15 mouse cellular contexts compared by ENCODE assay signal in the genomic region with DNA sequence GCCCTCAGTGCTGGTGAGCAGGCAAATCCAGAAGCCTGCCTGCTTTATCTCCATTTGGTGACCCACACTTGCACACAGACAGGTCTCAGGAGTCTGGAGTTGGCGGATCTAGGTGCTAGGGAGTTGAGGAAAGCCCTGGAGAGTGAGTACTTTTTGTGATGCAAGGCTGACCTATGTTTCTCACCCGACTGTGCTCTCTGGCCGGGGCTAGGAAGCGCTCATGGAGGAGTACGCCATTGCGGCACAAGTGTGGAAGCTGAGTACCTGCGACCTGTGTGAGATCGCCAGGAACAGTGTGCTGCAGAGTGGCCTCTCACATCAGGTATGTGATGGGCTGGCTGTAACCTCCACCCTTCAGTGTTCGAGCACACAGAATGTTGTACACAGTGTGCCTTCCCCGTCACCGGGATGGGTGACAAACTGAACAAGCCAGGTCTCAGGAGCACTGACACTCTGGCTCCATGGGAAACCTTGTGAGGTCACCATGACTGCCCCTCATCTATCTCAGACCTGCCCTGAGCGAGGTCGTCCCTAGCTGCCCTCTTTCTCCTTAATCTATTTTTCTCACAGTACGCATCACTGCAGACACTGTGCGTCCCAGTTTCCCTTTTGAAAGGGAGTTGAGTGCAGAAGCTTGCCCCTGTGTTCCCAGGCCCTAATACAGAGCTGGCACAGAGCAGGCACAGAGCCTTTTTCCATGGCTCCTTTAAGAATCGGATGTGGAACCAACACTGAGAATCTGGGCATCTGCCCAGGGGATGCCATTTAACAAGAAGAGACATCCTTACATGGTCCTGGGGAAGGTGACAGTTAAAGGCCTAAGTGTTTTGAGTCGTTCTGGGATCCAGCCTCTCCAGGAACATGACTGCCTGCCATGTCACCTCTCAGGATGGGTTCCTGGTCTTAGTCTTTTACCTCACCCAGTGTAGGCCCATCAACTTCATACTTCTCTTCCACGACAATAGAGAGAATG. TPM values are rescaled to one million over a fixed set of nuclear protein-coding genes. Genes with fewer than 3 reads are reported as not detected.
DNase-seq lines count a peak whose midpoint lies in the region; ATAC-seq and TF ChIP-seq lines count a peak whose summit lies in the region.
"Had no signal": no experiment of that assay in that cellular context is flagged by ENCODE, and none has a peak within 500 bp of the region (broad histone marks: within the 10 kb centered on the region; RNA-seq: fewer than 3 reads in every experiment).

No protein-coding gene starts in this region.

- H3K4me2 ChIP-seq in forebrain, embryonic 13.5 days = no peak overlapping the region
- no peak overlapping the region for H3K4me2 ChIP-seq in forebrain, embryonic 12.5 days
- H3K4me2 ChIP-seq in hindbrain, embryonic 16.5 days (ENCODE audit: low read length) = no peak overlapping the region
- H3K4me2 ChIP-seq in hindbrain, embryonic 12.5 days (replicated peaks) = no peak overlapping the region
- no peak overlapping the region for H3K4me2 ChIP-seq in lung, postnatal 0 days (replicated peaks; ENCODE audit: low read depth, low read length)
- H3K4me2 ChIP-seq in stomach, postnatal 0 days (replicated peaks; ENCODE audit: low read depth) = no peak overlapping the region
- no peak overlapping the region for H3K4me2 ChIP-seq in midbrain, embryonic 16.5 days (ENCODE audit: low read length)
- H3K4me2 ChIP-seq: heart, embryonic 11.5 days; neural tube, embryonic 13.5 days; stomach, embryonic 15.5 days had no signal

- H3K36me3 ChIP-seq in forebrain, embryonic 13.5 days (ENCODE audit: poor library complexity, severe bottlenecking) = peaks cover 6% of the 10 kb centered on the region; the same call in 1 of the 2 replicates
- H3K36me3 ChIP-seq in forebrain, embryonic 12.5 days (replicated peaks) = 0 out of 2 replicates have a peak, but pooled peaks cover 6% of the 10 kb centered on the region
- H3K36me3 ChIP-seq in hindbrain, embryonic 16.5 days (ENCODE audit: control insufficient read depth, insufficient read depth, low read length) = 0 out of 2 replicates have a peak, but pooled peaks cover 2% of the 10 kb centered on the region
- 0 out of 2 replicates have a peak, but pooled peaks cover 6% of the 10 kb centered on the region for H3K36me3 ChIP-seq in hindbrain, embryonic 12.5 days
- H3K36me3 ChIP-seq in lung, postnatal 0 days (ENCODE audit: insufficient read depth, low read length) = 0 out of 2 replicates have a peak, but pooled peaks cover 5% of the 10 kb centered on the region
- H3K36me3 ChIP-seq in stomach, postnatal 0 days (ENCODE audit: control insufficient read depth, insufficient read depth, low read length) = no peaks in the 10 kb centered on the region
- H3K36me3 ChIP-seq in midbrain, embryonic 16.5 days (ENCODE audit: control insufficient read depth, insufficient read depth, low read length) = peaks cover 3% of the 10 kb centered on the region; the same call in 1 of the 2 replicates
- H3K36me3 ChIP-seq: stomach, embryonic 15.5 days had no signal

- peak overlapping the region; percentile 23; the same call in 1 of the 2 replicates for H3K9ac ChIP-seq in forebrain, embryonic 13.5 days
- no peak overlapping the region for H3K9ac ChIP-seq in forebrain, embryonic 12.5 days
- peak overlapping the region; percentile 19; the same call in 1 of the 2 replicates for H3K9ac ChIP-seq in hindbrain, embryonic 16.5 days (ENCODE audit: low read depth, low read length)
- H3K9ac ChIP-seq in hindbrain, embryonic 12.5 days = no peak overlapping the region
- no peak overlapping the region for H3K9ac ChIP-seq in lung, postnatal 0 days (replicated peaks; ENCODE audit: low read depth)
- no peak overlapping the region for H3K9ac ChIP-seq in stomach, postnatal 0 days (ENCODE audit: low read length)
- H3K9ac ChIP-seq in midbrain, embryonic 16.5 days (ENCODE audit: low read depth, low read length) = no peak overlapping the region
- H3K9ac ChIP-seq: neural tube, embryonic 13.5 days; stomach, embryonic 15.5 days had no signal

- no peak for DNase-seq in lung, postnatal 0 days (ENCODE audit: low spot score)
- DNase-seq in lung, adult 2 months = no peak
- DNase-seq in stomach, postnatal 0 days (ENCODE audit: low spot score) = no peak
- DNase-seq: cerebellum, postnatal 36 days; kidney, adult 9 months; spleen, adult 18-20 months had no signal

- no peak for TF ChIP-seq EP300 in lung, postnatal 0 days (IDR thresholded peaks at IDR 0.05)
- no peak for TF ChIP-seq EP300 in stomach, postnatal 0 days (optimal IDR thresholded peaks at IDR 0.05)

- no peaks in the 10 kb centered on the region for H3K4me1 ChIP-seq in forebrain, embryonic 13.5 days
- H3K4me1 ChIP-seq in forebrain, embryonic 12.5 days = no peaks in the 10 kb centered on the region
- H3K4me1 ChIP-seq in hindbrain, embryonic 16.5 days (ENCODE audit: control insufficient read depth, insufficient read depth, low read depth, low read length) = no peaks in the 10 kb centered on the region
- peaks cover 3% of the 10 kb centered on the region; the same call in 1 of the 2 replicates for H3K4me1 ChIP-seq in hindbrain, embryonic 12.5 days
- H3K4me1 ChIP-seq in lung, postnatal 0 days (ENCODE audit: insufficient read depth, low read depth, low read length) = no peaks in the 10 kb centered on the region
- peaks cover 9% of the 10 kb centered on the region for H3K4me1 ChIP-seq in lung, adult 2 months (ENCODE audit: control insufficient read depth, insufficient read depth, low read length)
- H3K4me1 ChIP-seq in stomach, postnatal 0 days (replicated peaks; ENCODE audit: control insufficient read depth, insufficient read depth) = no peaks in the 10 kb centered on the region
- no peaks in the 10 kb centered on the region for H3K4me1 ChIP-seq in midbrain, embryonic 16.5 days (ENCODE audit: control insufficient read depth, insufficient read depth, low read length)
- H3K4me1 ChIP-seq: neural tube, embryonic 13.5 days had no signal

- H3K9me3 ChIP-seq in forebrain, embryonic 13.5 days (replicated peaks) = no peaks in the 10 kb centered on the region
- no peaks in the 10 kb centered on the region for H3K9me3 ChIP-seq in forebrain, embryonic 12.5 days
- H3K9me3 ChIP-seq in hindbrain, embryonic 16.5 days (ENCODE audit: control insufficient read depth, low read length) = no peaks in the 10 kb centered on the region
- H3K9me3 ChIP-seq in hindbrain, embryonic 12.5 days (replicated peaks) = no peaks in the 10 kb centered on the region
- H3K9me3 ChIP-seq in lung, postnatal 0 days (ENCODE audit: low read length) = no peaks in the 10 kb centered on the region
- H3K9me3 ChIP-seq in stomach, postnatal 0 days (ENCODE audit: control insufficient read depth, low read length) = no peaks in the 10 kb centered on the region
- H3K9me3 ChIP-seq in midbrain, embryonic 16.5 days (replicated peaks; ENCODE audit: control insufficient read depth, low read length, poor library complexity, severe bottlenecking) = no peaks in the 10 kb centered on the region
- H3K9me3 ChIP-seq: neural tube, embryonic 13.5 days; stomach, embryonic 15.5 days had no signal

- H3K27ac ChIP-seq in forebrain, embryonic 13.5 days = no peak overlapping the region
- no peak overlapping the region for H3K27ac ChIP-seq in forebrain, embryonic 12.5 days
- H3K27ac ChIP-seq in hindbrain, embryonic 16.5 days (ENCODE audit: low read depth, low read length) = no peak overlapping the region
- no peak overlapping the region for H3K27ac ChIP-seq in hindbrain, embryonic 12.5 days
- no peak overlapping the region for H3K27ac ChIP-seq in lung, postnatal 0 days (ENCODE audit: low read length)
- peak overlapping the region; percentile 24; the same call in 1 of the 2 replicates for H3K27ac ChIP-seq in stomach, postnatal 0 days (replicated peaks)
- no peak overlapping the region; the same call in 1 of the 2 replicates for H3K27ac ChIP-seq in midbrain, embryonic 16.5 days (ENCODE audit: low read length)
- H3K27ac ChIP-seq: neural tube, embryonic 13.5 days; stomach, embryonic 15.5 days had no signal

- no peak for ATAC-seq in forebrain, embryonic 13.5 days
- no peak for ATAC-seq in forebrain, embryonic 12.5 days (ENCODE audit: low FRiP score)
- ATAC-seq in hindbrain, embryonic 16.5 days = peak; percentile 46
- ATAC-seq in hindbrain, embryonic 12.5 days (ENCODE audit: low FRiP score) = no peak
- peak; percentile 25 for ATAC-seq in lung, postnatal 0 days
- peak; percentile 18; the same call in 1 of the 2 replicates for ATAC-seq in stomach, postnatal 0 days (ENCODE audit: low FRiP score, low TSS enrichment)
- ATAC-seq in midbrain, embryonic 16.5 days = no peak
- ATAC-seq: forebrain, embryonic 14.5 days had no signal

- H3K27me3 ChIP-seq in forebrain, embryonic 13.5 days = no peaks in the 10 kb centered on the region
- H3K27me3 ChIP-seq in forebrain, embryonic 12.5 days = no peaks in the 10 kb centered on the region
- H3K27me3 ChIP-seq in hindbrain, embryonic 16.5 days (replicated peaks; ENCODE audit: control insufficient read depth, insufficient read depth, low read length) = no peaks in the 10 kb centered on the region
- no peaks in the 10 kb centered on the region for H3K27me3 ChIP-seq in hindbrain, embryonic 12.5 days
- no peaks in the 10 kb centered on the region for H3K27me3 ChIP-seq in lung, postnatal 0 days (replicated peaks; ENCODE audit: insufficient read depth, low read length)
- H3K27me3 ChIP-seq in stomach, postnatal 0 days (ENCODE audit: control insufficient read depth, insufficient read depth, low read length) = no peaks in the 10 kb centered on the region
- no peaks in the 10 kb centered on the region for H3K27me3 ChIP-seq in midbrain, embryonic 16.5 days (ENCODE audit: control insufficient read depth, insufficient read depth, low read depth, low read length)
- H3K27me3 ChIP-seq: neural tube, embryonic 13.5 days; stomach, embryonic 15.5 days had no signal

- TF ChIP-seq POLR2A in lung, adult 2 months (IDR thresholded peaks at IDR 0.05; ENCODE audit: borderline replicate concordance, extremely low read depth, low read depth, low read length) = no peak

- TF ChIP-seq CTCF in lung, postnatal 0 days (IDR thresholded peaks at IDR 0.05) = no peak
- no peak for TF ChIP-seq CTCF in lung, adult 2 months (IDR thresholded peaks at IDR 0.05; ENCODE audit: insufficient read depth, low read length)
- TF ChIP-seq CTCF in stomach, postnatal 0 days (IDR thresholded peaks at IDR 0.05; ENCODE audit: low read depth) = no peak

- 89% methylated on average over 18 of the region's 18 CpGs for WGBS in forebrain, embryonic 13.5 days
- 84% methylated on average over 18 of the region's 18 CpGs for WGBS in forebrain, embryonic 12.5 days
- 80% methylated on average over 18 of the region's 18 CpGs for WGBS in hindbrain, embryonic 16.5 days
- WGBS in hindbrain, embryonic 12.5 days = 81% methylated on average over 18 of the region's 18 CpGs
- 79% methylated on average over 18 of the region's 18 CpGs for WGBS in lung, postnatal 0 days
- 85% methylated on average over 18 of the region's 18 CpGs for WGBS in lung, adult 2 months
- WGBS in stomach, postnatal 0 days = 83% methylated on average over 18 of the region's 18 CpGs
- WGBS in midbrain, embryonic 16.5 days = 84% methylated on average over 18 of the region's 18 CpGs

- no peak overlapping the region for H3K4me3 ChIP-seq in forebrain, embryonic 13.5 days
- H3K4me3 ChIP-seq in forebrain, embryonic 12.5 days (replicated peaks) = no peak overlapping the region
- H3K4me3 ChIP-seq in hindbrain, embryonic 16.5 days (ENCODE audit: low read length) = no peak overlapping the region
- no peak overlapping the region for H3K4me3 ChIP-seq in hindbrain, embryonic 12.5 days
- H3K4me3 ChIP-seq in lung, postnatal 0 days (ENCODE audit: low read depth, low read length) = no peak overlapping the region
- H3K4me3 ChIP-seq in lung, adult 2 months (replicated peaks; ENCODE audit: extremely low read depth, low read depth, low read length) = no peak overlapping the region
- H3K4me3 ChIP-seq in stomach, postnatal 0 days (ENCODE audit: low read depth, low read length) = no peak overlapping the region
- no peak overlapping the region for H3K4me3 ChIP-seq in midbrain, embryonic 16.5 days (ENCODE audit: low read depth, low read length)
- H3K4me3 ChIP-seq: neural tube, embryonic 13.5 days; stomach, embryonic 15.5 days had no signal

RNA-seq across cellular contexts. Expression of a gene that starts 34.4 kb away (rescaled TPM):
- polyA plus RNA-seq in forebrain, embryonic 13.5 days (2015; fragmentation: Nextera tagmentation; extraction: Ambion mirVana) = 28.8 TPM in 2 replicates
- polyA plus RNA-seq in forebrain, embryonic 12.5 days (2016; fragmentation: Nextera tagmentation; extraction: Ambion mirVana) = 25.8 and 29.1 TPM in 2 replicates
- polyA plus RNA-seq in hindbrain, embryonic 16.5 days (2015; fragmentation: Nextera tagmentation; extraction: Ambion mirVana) = 39.6 and 48.9 TPM in 2 replicates
- 25.7 and 27.7 TPM in 2 replicates for polyA plus RNA-seq in hindbrain, embryonic 12.5 days (2016; fragmentation: Nextera tagmentation; extraction: Ambion mirVana)
- polyA plus RNA-seq in lung, postnatal 0 days (2015; fragmentation: Nextera tagmentation; extraction: Ambion mirVana) = 31.6 and 33.8 TPM in 2 replicates
- 36.3 and 53.1 TPM in 2 replicates for polyA plus RNA-seq in lung, adult 2 months (2012; rRNA removed)
- 24.0 and 25.1 TPM in 2 replicates for polyA plus RNA-seq in stomach, postnatal 0 days (2015; fragmentation: Nextera tagmentation; extraction: Ambion mirVana)
- polyA plus RNA-seq in midbrain, embryonic 16.5 days (2015; fragmentation: Nextera tagmentation; extraction: Ambion mirVana) = 35.1 and 39.7 TPM in 2 replicates

RNA-seq across cellular contexts. Expression of a gene that starts 41.9 kb away (rescaled TPM):
- polyA plus RNA-seq in forebrain, embryonic 13.5 days (2015; fragmentation: Nextera tagmentation; extraction: Ambion mirVana) = 1.5 TPM in 2 replicates
- 0.94 and 1.2 TPM in 2 replicates for polyA plus RNA-seq in forebrain, embryonic 12.5 days (2016; fragmentation: Nextera tagmentation; extraction: Ambion mirVana)
- polyA plus RNA-seq in hindbrain, embryonic 16.5 days (2015; fragmentation: Nextera tagmentation; extraction: Ambion mirVana) = 14.3 and 14.9 TPM in 2 replicates
- 4.0 TPM in 2 replicates for polyA plus RNA-seq in hindbrain, embryonic 12.5 days (2016; fragmentation: Nextera tagmentation; extraction: Ambion mirVana)
- polyA plus RNA-seq in lung, postnatal 0 days (2015; fragmentation: Nextera tagmentation; extraction: Ambion mirVana) = 5.0 and 5.2 TPM in 2 replicates
- polyA plus RNA-seq in lung, adult 2 months (2012; rRNA removed) = 21.8 and 23.5 TPM in 2 replicates
- 4.7 and 5.2 TPM in 2 replicates for polyA plus RNA-seq in stomach, postnatal 0 days (2015; fragmentation: Nextera tagmentation; extraction: Ambion mirVana)
- 10.3 and 13.9 TPM in 2 replicates for polyA plus RNA-seq in midbrain, embryonic 16.5 days (2015; fragmentation: Nextera tagmentation; extraction: Ambion mirVana)

RNA-seq across cellular contexts. Expression of a gene that starts 53.2 kb away (rescaled TPM):
- polyA plus RNA-seq in forebrain, embryonic 13.5 days (2015; fragmentation: Nextera tagmentation; extraction: Ambion mirVana) = 2.5 and 2.9 TPM in 2 replicates
- 3.0 and 3.3 TPM in 2 replicates for polyA plus RNA-seq in forebrain, embryonic 12.5 days (2016; fragmentation: Nextera tagmentation; extraction: Ambion mirVana)
- polyA plus RNA-seq in hindbrain, embryonic 16.5 days (2015; fragmentation: Nextera tagmentation; extraction: Ambion mirVana) = 5.6 and 6.6 TPM in 2 replicates
- 4.7 and 5.3 TPM in 2 replicates for polyA plus RNA-seq in hindbrain, embryonic 12.5 days (2016; fragmentation: Nextera tagmentation; extraction: Ambion mirVana)
- polyA plus RNA-seq in lung, postnatal 0 days (2015; fragmentation: Nextera tagmentation; extraction: Ambion mirVana) = 226 and 360 TPM in 2 replicates
- polyA plus RNA-seq in lung, adult 2 months (2012; rRNA removed) = 82.0 and 157 TPM in 2 replicates
- 9.2 and 11.5 TPM in 2 replicates for polyA plus RNA-seq in stomach, postnatal 0 days (2015; fragmentation: Nextera tagmentation; extraction: Ambion mirVana)
- polyA plus RNA-seq in midbrain, embryonic 16.5 days (2015; fragmentation: Nextera tagmentation; extraction: Ambion mirVana) = 4.0 and 5.0 TPM in 2 replicates

Comparison
In these comparisons a context has a peak if more than half of its experiments do, and no peak if none do; other contexts are left out.
1. ATAC-seq: peak in hindbrain, embryonic 16.5 days (single experiment), lung, postnatal 0 days (single experiment) and stomach, postnatal 0 days (single experiment); none in forebrain, embryonic 13.5 days (single experiment), forebrain, embryonic 12.5 days (single experiment), hindbrain, embryonic 12.5 days (single experiment) and midbrain, embryonic 16.5 days (single experiment).
2. H3K9ac ChIP-seq: peak in forebrain, embryonic 13.5 days (single experiment) and hindbrain, embryonic 16.5 days (single experiment); none in forebrain, embryonic 12.5 days (single experiment), hindbrain, embryonic 12.5 days (single experiment), lung, postnatal 0 days (single experiment), stomach, postnatal 0 days (single experiment) and midbrain, embryonic 16.5 days (single experiment).